Mouse (Mus musculus): Measurements from ENCODE around the gene Lmod1. TPM values are rescaled to one million over a fixed set of nuclear protein-coding genes. Genes with fewer than 3 reads are reported as not detected.
"Not testable (repeated sequence)": the region's sequence is repeated elsewhere in the genome, so short reads cannot be mapped to it uniquely, and the experiment has no call there.

The Lmod1 gene
- total RNA-seq, 2 experiments from 2014 or later = 6.0 to 10.8 TPM

DNA sequence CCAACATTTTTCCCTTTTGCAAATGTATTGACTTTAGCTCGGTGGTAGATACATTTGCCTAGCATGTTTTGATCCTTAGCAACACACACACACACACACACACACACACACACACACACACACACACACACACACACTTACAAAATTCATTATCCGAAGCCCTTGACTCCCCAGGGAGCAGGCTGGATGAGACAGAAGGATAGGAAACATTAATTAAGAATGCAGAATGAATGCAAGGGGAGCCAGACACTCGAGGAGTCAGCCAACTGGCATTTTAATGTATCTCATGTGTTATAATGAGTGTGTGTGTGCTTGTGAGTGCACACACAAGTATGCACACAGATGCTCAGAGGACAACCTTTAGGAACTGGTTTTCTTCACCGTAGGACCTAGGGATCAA, 36.9 kb downstream of the Lmod1 start:
- no peak for DNase-seq (ENCODE audit: low spot score)

DNA sequence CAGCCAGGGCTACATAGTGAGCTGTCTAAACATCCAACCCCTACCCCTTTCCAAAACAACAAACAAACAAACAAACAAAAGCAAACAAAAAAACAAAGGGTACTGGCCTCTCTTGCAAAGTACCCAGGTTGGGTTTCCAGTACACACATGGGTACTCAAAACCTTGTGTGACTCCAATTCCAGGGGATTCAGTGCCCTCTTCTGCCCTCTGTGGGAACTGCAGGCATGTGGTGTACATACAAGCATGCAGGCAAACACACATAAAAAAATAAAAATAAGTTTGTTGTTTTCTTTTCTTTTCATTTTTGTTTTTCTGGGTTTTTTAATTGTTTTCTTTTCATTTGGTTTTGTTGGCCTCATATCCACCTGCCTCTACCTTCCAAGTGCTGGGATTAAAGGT, 37.5 kb downstream of the Lmod1 start:
- DNase-seq (ENCODE audit: low spot score) = no peak

DNA sequence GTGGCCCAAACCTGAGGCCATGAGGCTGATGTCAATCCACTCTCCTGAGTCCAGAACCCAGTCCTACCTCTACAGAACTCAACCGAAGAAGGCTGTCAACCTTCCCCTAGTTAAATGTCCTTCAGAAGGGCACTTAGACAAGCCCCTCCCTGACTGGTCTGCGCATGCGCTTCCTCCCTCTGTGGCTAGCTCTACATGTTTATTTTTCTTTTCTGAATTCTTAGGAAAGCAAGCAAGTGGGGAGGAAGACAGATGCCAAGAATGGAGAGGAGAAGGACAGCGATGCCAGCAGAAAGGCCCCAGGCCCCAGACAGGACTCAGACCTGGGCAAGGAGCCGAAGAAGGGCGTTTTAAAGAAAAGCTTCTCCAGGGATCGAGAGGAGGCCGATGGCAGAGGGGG, 38.8 kb downstream of the Lmod1 start:
- no peak for DNase-seq (ENCODE audit: low spot score)

DNA sequence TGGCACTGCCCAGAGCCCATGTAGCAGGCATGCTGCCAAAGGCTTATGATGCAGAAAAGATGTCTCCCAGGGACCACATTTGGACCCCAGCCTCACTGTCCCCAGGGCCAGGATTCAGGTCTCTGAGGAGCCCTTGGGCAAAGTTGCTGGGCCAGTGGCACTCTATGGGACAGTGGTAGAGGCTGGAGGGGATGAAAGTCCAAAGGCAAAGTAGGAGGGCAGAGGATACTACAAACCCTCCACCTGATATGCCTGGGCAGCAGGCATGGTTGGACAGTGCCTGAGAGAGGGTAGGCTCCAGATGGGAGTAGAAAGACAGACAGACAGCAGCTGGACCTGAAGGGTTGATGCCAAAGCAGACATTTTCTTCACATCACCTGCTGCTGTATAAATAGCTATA, 41.8 kb downstream of the Lmod1 start:
- DNase-seq (ENCODE audit: low spot score) = no peak

DNA sequence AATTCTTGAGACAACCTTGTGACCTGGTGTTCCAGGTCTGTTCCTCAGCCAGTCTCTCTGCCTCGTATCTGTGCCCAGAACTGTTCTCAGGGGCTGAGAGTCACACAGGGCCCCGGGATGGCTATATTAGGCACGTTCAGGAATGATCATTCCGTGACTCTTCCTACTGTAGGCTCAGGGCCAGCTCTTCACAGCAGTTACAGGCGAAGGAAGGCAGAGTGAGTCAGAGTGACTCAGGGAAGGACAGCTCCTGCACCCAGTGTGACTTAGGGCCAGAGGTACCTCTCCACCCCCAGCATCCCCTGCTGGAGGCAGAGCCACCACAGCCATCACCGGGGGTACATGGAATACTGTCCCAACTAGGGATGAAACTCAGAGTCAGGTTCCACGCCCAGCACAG, 42.4 kb downstream of the Lmod1 start:
- peak; percentile 52 for DNase-seq (ENCODE audit: low spot score)

DNA sequence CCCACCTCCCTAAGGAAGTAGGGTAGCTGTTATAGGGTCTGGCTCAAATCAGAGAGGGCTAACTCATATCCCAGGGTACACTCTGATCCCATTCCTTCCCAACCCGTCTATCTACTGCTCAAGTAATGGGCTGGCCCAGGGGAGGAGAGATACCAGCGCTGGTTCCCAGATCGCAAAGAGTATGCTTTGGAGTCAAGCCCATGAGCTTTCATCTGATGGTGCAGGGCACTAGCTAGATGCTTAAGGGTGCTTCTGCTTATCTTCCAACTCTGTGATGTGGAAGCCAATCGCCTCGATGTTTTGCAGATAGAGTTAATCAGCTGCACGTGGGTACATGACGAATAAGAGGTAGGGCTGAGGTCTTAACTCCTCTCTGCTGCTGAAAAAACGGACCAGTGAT, 43.0 kb downstream of the Lmod1 start:
- no peak for DNase-seq (ENCODE audit: low spot score)

DNA sequence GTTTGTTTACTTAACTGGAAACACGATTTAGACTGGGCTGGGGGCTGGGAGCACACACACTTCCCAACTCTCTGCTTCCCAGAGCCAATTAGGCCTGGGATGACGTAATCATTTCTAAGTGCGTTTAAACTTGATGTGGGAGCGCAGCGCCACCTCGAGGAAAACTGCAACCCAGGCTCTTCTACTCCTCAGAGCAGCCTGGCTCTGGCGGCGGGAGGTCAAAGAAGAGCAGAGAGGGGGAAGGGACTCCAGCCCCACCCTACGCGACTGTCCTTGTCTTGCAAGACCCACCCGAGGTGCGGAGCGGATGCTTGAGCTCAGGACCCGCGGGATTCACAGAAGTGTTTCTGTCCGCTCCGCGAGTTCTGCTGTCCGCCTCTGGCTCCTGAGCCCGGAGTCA, 43.6 kb downstream of the Lmod1 start:
- peak; percentile 90 for DNase-seq (ENCODE audit: low spot score)

DNA sequence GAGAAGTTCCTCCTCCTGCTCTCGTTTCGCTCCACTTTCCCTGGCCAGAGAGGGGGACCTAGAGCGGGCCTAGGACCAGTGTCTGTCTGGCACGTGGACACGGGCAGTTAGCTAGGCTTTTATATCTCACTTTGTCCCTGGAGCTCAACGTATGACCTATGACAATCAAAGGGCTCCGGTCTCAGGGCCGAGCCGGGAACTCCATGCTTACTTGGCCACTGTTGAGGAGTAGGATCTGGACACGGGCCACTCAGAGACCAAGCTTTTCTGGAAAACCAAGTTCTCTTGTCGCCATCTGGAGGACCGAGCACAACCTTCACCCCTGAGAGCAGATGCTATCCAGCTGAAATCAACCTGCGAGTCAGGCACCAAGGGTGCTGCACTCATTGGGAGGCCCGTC, 44.4 kb downstream of the Lmod1 start:
- peak; percentile 70 for DNase-seq (ENCODE audit: low spot score)

DNA sequence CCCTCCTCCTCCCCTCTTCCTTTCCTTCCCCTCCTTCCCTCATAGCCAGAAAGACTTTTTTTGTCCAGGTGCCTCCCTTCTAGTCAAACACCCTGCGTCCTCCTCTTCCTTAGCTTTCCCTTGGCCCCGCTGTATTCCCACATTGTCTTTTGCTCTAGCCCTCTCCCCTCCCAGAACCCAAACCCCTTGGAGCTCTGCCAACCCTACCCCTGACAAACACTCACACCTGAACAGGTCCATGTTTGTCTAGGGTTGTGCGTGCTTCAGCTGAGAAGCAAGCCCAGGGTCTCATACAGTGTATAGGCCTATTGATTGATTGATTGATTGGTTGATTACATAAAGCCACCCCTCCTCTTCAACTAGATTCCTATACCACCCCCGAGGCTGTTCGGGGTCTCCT, 44.8 kb downstream of the Lmod1 start:
- DNase-seq (ENCODE audit: low spot score) = no peak

DNA sequence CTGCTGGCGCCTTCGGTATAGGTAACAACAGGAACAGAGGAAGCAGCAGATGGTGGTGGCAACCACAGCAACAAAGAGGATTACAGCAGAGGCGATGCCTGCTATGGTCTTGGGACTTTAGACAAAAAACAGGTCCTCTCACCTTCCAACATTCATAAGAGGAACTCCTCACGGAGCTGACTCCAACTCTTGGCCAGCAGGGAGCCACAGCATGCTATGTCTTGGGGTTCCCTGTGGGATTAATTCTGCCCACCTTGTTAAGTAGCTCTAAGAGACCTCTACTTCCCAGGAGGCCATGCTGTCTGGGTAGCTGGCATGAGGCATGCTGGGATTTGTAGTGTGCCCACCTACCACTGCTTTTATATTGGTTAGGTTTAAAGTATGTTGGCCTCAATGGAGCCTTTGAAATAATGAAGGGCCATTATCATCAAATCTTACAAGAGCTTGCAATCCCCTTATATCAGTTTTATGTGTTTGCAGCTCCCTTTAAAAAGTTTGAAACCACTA, 48.6 kb downstream of the Lmod1 start:
- DNase-seq (ENCODE audit: low spot score) = no peak

DNA sequence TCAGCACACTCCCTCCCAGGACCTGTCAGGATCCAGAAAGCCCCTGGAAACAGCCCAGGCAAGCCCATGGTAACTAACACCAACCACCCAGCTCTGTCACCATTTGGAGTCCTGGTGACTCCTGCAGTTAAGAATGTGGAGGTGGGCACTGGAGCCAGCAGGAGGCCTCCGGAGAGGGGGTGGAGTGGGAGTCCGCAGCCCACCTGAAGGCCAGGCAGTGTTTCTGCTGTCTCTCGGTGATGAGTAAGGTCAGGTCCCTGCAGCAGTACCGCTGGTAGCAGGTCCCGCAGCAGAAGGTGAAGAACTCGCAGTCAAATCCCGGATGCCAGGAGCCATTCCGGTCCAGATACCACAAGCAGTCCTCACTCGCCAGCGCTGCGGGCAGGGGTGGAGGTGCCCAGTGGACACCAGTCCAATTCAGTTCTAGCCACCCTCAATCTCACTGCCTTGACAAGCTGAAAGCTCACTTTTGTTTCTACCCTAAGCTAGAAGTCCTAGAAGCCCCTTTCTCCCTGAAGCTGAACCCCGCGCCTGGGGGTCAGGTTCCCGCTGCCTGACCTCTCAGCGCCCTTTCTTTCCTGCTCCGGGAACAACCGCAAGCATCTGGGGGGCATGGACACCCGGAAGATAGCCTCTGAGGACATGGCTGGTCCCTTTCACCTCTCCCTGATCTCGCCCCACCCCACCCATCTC, 49.7 kb downstream of the Lmod1 start:
- DNase-seq (ENCODE audit: low spot score) = peak; percentile 37

DNA sequence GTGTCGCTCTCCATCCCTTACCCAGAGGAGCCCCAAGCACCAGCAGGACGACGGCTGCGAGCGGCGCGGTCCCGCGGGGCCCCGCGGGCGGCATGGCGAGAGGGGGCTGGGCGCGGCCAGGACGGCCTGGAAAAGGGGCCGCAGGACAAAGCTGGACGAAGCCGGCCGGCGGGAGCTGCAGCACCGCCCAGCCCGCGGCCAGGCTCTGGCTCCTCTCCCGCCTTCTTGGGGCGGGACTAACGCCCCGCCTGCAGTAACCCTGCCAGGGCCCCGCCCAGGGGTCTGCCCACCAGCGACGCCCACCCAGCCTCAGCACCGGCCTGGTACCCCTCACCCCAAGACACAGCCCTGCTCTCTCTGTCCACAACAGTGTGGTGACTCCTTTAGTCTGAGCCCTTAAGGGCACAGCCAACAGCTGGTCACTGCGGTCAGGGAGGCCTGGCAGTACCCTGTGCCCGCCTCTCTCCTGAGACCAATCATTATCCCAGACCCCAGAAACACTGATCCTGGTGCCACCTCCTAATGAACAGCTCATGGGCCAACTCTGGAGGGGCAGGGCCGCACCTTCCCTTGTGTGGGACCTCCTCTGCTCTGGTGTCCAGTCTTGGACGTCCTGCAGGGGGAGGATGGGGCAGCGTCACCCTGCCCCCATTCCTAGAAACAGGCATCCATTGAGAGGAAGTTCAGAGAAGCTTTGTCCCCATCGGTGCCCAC, 50.4 kb downstream of the Lmod1 start, which contains the start of gene Shisa4:
Gene Shisa4, minus strand, starts transcription at position 370 of the 714 bp plus-strand sequence.
- peak; percentile 55 for DNase-seq (ENCODE audit: low spot score)

DNA sequence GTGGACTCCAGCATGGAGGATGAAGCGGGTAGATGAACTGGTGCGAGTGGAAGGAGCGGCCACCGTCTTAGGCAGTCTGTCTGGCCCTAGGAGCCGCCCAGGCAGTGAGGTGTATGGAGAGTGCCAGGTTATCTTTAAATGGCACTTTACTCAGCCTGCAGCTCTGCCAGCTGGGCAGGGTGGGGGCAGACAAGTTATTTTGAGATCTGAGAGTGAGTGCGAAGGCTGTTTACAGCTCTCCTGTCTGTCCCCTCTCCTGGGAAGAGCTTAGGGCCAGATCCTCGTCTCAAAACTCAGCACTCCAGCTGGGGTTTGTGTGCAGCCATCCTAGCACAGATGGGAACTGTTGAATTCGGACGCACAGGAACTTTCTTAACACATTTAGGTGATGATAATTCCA, 54.0 kb downstream of the Lmod1 start:
- DNase-seq (ENCODE audit: low spot score) = peak; percentile 85

DNA sequence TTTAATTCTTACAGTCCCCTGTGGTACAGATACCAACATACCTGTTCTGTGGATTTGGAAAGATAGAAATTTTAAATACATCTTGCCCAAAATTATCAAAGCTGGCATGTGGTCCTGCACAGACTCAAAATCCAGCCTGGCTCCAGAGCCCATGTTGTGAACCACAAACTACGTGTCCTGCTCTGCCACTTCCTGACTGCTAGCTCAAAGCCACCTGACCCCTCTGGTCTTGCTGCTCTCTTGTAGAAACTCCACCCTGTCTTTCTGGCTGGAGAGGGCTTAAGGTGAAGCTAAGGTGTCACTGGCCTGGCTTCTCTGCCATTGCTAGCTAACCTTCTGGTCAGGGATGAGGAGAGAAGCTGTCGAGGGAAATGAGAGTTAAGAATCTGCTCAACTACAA, 54.4 kb downstream of the Lmod1 start:
- DNase-seq (ENCODE audit: low spot score) = no peak

DNA sequence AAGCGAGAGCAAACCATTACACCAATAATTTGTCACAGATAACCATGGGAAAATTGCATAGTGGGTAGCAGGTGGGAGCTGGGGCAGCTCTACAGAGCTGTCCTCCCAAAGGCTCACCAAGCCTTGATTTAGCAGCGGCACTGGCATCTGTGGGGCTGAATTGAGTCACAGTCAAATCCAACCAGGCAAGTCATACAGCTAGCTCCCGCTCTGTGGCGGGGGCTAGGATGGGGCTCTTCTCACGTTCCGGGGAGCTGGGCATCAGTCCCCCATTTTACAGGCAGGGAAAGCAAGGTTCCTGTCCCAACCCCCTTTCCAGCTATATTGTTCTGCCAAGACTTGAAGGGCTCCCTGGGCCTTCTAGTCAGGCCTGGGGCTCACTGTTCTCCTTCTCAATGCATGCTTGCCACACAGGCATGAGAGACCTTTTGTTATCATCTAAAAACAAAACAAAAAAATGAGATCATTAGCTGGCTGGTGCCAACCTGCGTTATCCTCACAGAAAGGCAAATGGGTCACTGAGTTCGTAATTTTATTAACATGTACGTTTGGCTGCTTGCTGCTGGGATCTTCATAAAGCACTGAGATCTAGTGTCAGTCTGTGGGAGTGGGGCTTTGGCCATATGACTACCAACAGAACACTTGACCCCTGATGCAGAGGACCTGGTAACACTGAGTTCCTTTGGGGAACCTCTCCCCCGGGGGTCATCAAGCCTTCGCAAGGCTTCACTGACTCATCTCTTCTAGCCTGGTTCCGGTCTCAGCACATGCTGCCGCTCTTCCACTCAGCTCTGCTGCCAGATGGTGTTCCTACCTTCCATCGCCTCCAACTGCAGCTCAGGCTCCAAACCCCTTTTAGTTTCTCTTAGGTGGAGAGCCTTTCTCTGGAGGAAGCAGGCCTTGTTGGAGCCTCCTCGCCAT, 55.7 kb downstream of the Lmod1 start:
- DNase-seq (ENCODE audit: low spot score) = no peak

DNA sequence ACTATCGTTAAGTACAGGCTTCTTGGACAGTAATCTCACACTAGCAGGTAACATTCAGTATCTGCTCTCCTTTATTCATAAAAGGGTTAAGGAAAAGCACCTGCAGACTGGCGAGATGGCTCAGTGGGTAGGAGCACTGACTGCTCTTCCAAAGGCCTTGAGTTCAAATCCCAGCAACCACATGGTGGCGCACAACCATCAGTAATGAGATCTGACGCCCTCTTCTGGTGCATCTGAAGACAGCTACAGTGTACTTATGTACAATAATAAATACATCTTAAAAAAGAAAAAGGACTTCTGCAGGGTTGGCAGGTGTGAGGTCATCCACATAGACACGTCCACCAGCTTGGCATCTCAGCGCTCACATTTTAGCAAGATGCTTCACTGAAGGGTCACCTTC, 57.0 kb downstream of the Lmod1 start:
- not testable (repeated sequence) for DNase-seq (ENCODE audit: low spot score)

DNA sequence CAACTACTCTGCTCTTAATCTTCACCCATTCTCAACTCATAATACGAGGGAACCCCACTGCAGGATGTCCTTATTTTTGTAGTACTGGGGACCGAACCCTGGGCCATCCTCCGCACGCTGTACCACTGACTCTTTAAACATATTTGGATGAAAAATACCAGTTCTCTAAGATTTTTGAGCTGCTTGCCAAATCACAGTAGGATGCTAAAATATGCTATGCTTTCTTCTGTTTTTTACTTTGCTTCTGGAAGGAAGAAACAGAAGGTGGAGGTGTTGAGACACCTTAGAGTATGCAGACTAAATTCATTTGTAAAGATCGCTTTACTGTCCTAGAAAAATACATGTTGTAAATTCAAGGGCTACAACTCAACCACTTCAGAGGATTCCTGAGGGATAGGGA, 59.6 kb downstream of the Lmod1 start:
- no peak for DNase-seq (ENCODE audit: low spot score)

DNA sequence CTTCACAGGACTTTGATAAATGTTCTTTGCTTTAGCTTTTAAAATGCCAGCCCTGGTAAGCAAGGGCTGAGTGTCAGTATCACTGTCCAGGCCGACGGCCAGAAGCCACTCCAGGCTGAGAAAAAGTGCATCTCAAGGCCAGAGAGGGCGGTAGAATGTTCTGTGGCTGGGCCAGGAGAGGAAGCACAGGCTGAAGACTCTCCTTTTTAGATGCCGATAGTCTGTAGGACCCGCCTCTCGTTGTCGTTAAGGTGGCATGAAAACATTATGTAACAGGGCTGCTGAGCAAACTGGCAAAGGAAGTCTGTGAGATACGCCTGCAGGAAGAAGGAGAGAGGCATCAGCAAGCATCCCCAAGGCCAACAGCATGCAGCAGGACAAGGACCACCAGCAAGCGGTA, 60.6 kb downstream of the Lmod1 start:
- DNase-seq (ENCODE audit: low spot score) = peak; percentile 35

DNA sequence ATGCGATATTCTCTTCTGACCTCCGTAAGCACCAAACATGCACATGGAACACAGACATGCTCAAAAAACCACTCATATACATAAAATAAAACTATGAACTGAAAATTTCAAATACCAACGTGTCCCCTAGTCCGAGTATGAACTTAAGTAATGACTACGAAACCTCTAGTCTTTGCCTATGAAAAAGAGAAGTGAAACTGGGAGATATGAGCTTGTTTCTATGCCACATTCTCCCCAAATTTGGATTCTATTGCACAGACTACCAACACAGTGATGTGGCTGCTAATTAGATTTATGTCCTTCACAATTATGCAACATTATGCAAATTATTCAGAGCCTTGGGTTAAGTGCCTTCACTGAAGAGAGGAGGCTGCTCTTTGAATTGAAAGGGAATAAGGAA, 74.9 kb downstream of the Lmod1 start:
- DNase-seq (ENCODE audit: low spot score) = no peak

DNA sequence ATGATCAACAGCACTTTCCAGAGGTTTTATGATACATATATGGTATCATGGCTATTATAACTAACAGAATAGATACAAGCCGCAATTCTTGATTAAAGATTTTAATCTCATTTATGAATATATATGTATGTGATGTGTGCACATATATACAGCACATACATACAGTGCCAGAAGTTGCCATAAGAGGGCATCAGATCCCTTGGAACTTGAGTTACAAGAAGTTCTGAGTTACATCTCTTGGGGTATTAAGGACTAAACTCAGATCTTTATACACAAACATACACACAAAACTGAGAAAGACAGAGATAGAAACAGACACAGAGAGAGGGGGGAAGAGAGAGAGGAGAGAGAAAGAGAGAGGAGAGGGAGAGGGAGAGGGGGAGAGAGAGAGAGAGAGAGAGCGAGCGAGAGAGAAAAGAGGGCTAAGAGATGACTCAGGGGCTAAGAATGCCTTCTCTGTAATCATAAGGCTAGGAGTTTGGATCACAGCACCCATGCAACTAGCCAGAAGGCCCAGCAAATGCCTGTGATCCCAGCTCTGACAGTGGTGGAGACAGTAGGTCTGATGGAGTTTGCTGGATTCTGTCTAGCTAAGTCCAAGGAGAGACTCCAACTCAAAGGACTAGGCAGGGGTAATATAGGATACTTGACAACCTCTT, 77.0 kb downstream of the Lmod1 start:
- DNase-seq (ENCODE audit: low spot score) = no peak

DNA sequence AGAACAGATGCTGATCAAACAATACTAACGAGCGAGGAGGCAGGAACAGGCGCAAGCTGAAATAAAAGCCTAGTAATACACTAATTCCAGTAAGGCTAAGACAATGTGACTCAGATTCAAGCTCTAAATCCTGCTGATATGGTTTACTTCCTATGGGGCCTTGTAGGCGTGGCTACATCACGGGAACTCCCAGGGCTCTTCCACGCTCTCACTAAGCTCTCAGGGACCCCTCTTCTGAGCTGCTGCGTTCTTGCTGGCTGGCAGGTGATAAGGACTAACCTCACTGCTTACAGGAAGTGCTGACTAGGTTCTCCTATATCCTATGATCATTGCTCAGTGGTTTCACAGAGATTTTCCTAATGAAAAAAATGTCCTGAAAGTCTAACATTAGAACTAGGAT, 80.7 kb downstream of the Lmod1 start:
- DNase-seq (ENCODE audit: low spot score) = no peak
